Mouse (Mus musculus) liver, embryonic 13.5 days (tissue): ENCODE measurements around the gene 6330409D20Rik. TPM values are rescaled to one million over a fixed set of nuclear protein-coding genes. Genes with fewer than 3 reads are reported as not detected.

ENCODE experiments used
- ATAC-seq: fragments of 200-750 bp; cut with Nextera tagmentation; 2 replicates; pipeline ENCODE4 v1.8.0; 2017; ENCODE audit warnings: low read depth, mild to moderate bottlenecking, moderate number of reproducible peaks, moderate library complexity
- DNase-seq: peaks from one replicate; pipeline ENCODE4 v3.0.0; 2022
- H3K27ac ChIP-seq: fragments of 300-500 bp; sonication (generic); 2 replicates; pipeline ENCODE4 v1.5.1; 2015; ENCODE audit warnings: moderate library complexity, mild to moderate bottlenecking, inconsistent platforms
- H3K27me3 ChIP-seq: fragments of 300-500 bp; sonication (generic); 2 replicates; pipeline ENCODE4 v1.6.1; 2015; ENCODE audit warnings: mild to moderate bottlenecking, inconsistent platforms
- H3K36me3 ChIP-seq: fragments of 300-500 bp; sonication (generic); 2 replicates; pipeline ENCODE4 v1.6.1; 2015; ENCODE audit warnings: mild to moderate bottlenecking, inconsistent platforms
- H3K4me1 ChIP-seq: fragments of 300-500 bp; sonication (generic); replicated peaks from 2 replicates; pipeline ENCODE4 v1.6.1; 2015; ENCODE audit warnings: inconsistent platforms
- H3K4me2 ChIP-seq: fragments of 300-500 bp; sonication (generic); 2 replicates; pipeline ENCODE4 v1.6.1; 2015; ENCODE audit warnings: inconsistent platforms, mild to moderate bottlenecking, moderate library complexity
- H3K4me3 ChIP-seq: fragments of 300-500 bp; sonication (generic); replicated peaks from 2 replicates; pipeline ENCODE4 v1.5.1; 2015; ENCODE audit warnings: mild to moderate bottlenecking, inconsistent platforms
- H3K9ac ChIP-seq: fragments of 300-500 bp; sonication (generic); 2 replicates; pipeline ENCODE4 v1.6.1; 2015; ENCODE audit warnings: mild to moderate bottlenecking, inconsistent platforms
- H3K9me3 ChIP-seq: fragments of 300-500 bp; sonication (generic); replicated peaks from 2 replicates; pipeline ENCODE4 v1.6.1; 2016; ENCODE audit warnings: inconsistent platforms
- WGBS: fragments of 180-500 bp; shearing (Covaris S2); methylation state at CpG from one replicate; pipeline ENCODE4 v1.1.7; 2015; ENCODE audit not compliant: insufficient replicate concordance; 5-methylcytosine and 5-hydroxymethylcytosine counted together
- polyA plus RNA-seq: library from polyadenylated mRNA; unstranded; fragments of >200 nt; fragmentation: Nextera tagmentation; extraction: Ambion mirVana; gene quantifications from 2 replicates; pipeline ENCODE4 v1.2.1, GENCODE M21; 2015

Gene 6330409D20Rik
- polyA plus RNA-seq, 1 experiment from 2014 or later: not detected

DNA sequence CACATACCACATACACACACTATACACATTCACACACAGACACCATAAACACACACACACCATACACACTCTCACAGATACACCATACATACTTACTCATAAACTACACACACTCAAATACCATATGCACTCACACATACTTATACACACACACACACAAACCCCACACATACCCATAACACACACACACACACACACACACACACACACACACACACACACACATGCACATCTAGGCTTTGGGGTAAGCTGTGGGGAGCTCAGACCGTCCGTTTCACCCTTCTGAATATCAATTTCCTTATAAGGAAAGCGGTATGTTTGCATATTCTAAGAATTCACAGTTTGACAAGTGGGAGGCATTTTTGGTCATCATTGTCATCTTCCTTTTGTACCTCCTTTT, 18.2 kb downstream of the 6330409D20Rik start:
- ATAC-seq: no peak
- DNase-seq: no peak
- H3K4me2 ChIP-seq: peak overlapping the region; percentile 37
- no peak overlapping the region for H3K27ac ChIP-seq
- no peaks in the 10 kb centered on the region for H3K9me3 ChIP-seq
- no peaks in the 10 kb centered on the region for H3K36me3 ChIP-seq
- no peak overlapping the region for H3K4me3 ChIP-seq
- no peak overlapping the region for H3K9ac ChIP-seq
- peaks cover 26% of the 10 kb centered on the region for H3K4me1 ChIP-seq
- WGBS: 44% methylated on average over 3 of the region's 3 CpGs
- H3K27me3 ChIP-seq: no peaks in the 10 kb centered on the region

DNA sequence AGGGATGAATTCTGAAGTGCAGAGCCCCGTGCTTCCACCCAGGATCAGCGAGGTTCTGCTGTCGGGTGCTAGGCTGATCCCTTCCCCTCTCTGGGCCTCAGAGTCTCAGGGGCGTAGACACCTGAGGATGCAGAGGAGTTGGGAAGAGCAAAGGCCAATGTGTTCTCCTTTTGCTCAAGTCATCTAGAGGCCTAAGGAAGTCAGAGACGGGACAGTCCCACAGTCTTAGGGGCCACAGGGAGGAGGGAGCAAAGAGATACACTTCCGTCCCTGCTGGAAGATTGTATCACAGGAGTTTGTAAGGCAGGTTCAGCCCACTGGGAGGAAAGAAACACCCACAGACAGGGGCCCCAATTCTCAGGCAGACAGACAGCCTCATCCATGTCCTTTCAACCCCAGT, 18.8 kb downstream of the 6330409D20Rik start:
- no peaks in the 10 kb centered on the region for H3K9me3 ChIP-seq
- ATAC-seq (no peak), DNase-seq (no peak)
- peaks cover 21% of the 10 kb centered on the region for H3K4me1 ChIP-seq
- no peaks in the 10 kb centered on the region for H3K27me3 ChIP-seq
- no peaks in the 10 kb centered on the region for H3K36me3 ChIP-seq
- 18% methylated on average over 6 of the region's 6 CpGs for WGBS
- H3K4me3 ChIP-seq: peak overlapping the region; percentile 39
- H3K9ac ChIP-seq: no peak overlapping the region
- peak overlapping the region; percentile 37 for H3K4me2 ChIP-seq
- no peak overlapping the region for H3K27ac ChIP-seq

DNA sequence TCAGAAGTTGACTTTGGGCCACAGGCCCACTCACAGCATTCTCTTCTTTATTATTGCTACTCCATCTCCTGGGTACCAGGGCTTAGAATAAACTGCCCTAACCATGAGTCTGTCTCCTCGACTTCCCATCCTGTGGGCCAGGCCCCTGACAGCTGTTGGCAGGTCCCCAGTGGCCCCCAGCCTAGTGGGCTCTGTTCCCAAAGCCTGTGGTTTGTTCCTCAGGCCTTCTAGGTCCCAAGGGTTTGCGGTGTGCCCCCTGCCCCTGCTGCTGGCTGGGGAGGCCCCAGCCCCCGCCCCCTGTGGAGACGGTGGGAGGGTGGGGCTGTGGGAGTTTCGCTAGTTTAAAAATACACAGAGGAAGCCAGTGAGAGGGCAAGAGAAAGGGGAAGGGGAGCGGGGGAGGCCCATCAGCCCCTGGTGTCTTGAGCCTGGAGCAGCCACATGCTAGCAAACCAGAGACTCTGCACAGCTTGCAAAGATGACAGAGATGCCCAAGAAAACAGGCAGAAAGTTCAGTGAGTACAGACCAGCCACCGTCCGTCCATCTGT, 20.1 kb downstream of the 6330409D20Rik start, which contains the start of gene Sh2d3c:
Sh2d3c (plus strand) TSS at position 375 of the 549 bp plus-strand sequence.
- H3K4me2 ChIP-seq: peak within 1 kb of the TSS; percentile 37
- H3K4me3 ChIP-seq: peak within 1 kb of the TSS; percentile 39
- H3K27me3 ChIP-seq: no peaks in the 10 kb centered on the region
- H3K36me3 ChIP-seq: no peaks in the 10 kb centered on the region
- H3K4me1 ChIP-seq: peaks cover 19% of the 10 kb centered on the region
- H3K9me3 ChIP-seq: no peaks in the 10 kb centered on the region
- DNase-seq (peak; percentile 24), ATAC-seq (0 out of 2 replicates have a peak, but pooled peaks have one; percentile 37)
- WGBS: 14% methylated on average over 8 of the region's 8 CpGs
- H3K27ac ChIP-seq: peak within 1 kb of the TSS; percentile 53
- H3K9ac ChIP-seq: peak within 1 kb of the TSS; percentile 43

DNA sequence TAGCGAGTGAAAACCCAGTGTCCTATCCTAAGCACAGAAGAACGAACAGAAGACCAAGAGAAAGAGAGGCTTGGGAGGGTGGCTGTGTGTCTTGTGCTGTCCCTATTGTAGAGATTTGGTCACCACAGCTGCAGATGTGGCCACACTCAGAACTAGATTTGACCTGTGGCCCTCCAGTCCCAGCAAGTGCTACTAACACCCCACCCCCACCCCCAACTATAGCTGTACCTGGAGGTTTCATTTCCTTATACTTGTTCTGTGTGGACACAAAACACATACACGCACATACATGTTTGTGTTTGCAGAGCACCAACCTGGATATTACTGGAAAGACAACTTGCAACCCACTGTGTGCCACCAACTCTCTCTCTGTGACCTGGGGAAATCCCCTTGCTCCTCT, 20.8 kb downstream of the 6330409D20Rik start:
- no peak overlapping the region for H3K9ac ChIP-seq
- H3K4me1 ChIP-seq: peaks cover 22% of the 10 kb centered on the region
- H3K4me3 ChIP-seq: no peak overlapping the region
- no peaks in the 10 kb centered on the region for H3K36me3 ChIP-seq
- 81% methylated on average over 3 of the region's 3 CpGs for WGBS
- H3K4me2 ChIP-seq: no peak overlapping the region
- no peak for ATAC-seq
- no peak overlapping the region for H3K27ac ChIP-seq
- DNase-seq: no peak
- H3K9me3 ChIP-seq: no peaks in the 10 kb centered on the region
- H3K27me3 ChIP-seq: no peaks in the 10 kb centered on the region

DNA sequence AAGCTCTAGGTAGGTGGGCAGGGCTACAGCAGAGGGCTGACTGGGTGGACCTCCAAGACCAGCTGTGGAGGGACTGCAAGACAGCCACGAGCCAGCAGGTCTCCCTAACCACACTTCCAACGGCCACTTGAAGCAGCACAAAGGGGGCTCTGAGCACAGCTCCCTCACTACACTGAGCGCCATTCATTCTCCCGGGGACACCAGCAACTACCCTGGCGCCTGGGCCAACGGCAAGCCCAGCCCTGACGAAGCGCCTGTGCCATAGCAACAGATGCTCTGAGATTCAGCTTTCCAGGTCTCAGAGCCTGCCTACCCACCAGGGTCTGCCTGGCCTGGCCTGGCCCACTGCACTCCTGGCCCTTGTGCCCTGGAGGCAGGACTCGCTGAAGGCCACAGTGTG, 22.1 kb downstream of the 6330409D20Rik start:
- peaks cover 35% of the 10 kb centered on the region for H3K4me1 ChIP-seq
- no peak overlapping the region for H3K27ac ChIP-seq
- H3K36me3 ChIP-seq: no peaks in the 10 kb centered on the region
- no peak overlapping the region for H3K4me3 ChIP-seq
- WGBS: 48% methylated on average over 9 of the region's 9 CpGs
- no peak overlapping the region for H3K9ac ChIP-seq
- H3K9me3 ChIP-seq: no peaks in the 10 kb centered on the region
- no peaks in the 10 kb centered on the region for H3K27me3 ChIP-seq
- H3K4me2 ChIP-seq: no peak overlapping the region
- ATAC-seq (no peak), DNase-seq (no peak)

DNA sequence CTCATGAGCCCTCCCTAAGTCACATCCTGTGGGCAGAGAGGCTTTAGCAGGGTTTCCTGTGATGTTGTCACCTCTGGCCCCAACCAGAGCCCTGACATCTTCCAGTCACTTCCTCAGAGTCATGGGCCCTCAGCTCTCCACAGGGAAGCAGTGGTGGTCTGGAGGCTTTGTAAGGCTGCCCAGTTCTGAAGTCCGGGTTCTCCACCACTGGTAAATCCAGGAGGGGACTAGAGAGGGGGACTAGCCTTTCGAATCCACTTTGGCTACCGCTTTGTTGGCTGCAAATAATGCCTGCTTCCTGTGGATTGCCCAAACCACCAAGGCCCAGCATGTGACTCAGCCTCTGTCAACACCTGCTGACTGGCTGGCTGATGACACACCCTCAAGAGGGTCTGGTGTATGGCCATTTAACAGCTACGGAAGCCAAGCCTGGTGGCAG, 25.8 kb downstream of the 6330409D20Rik start:
- H3K4me2 ChIP-seq: 0 out of 2 replicates have a peak overlapping the region, but pooled peaks have one; percentile 21
- no peaks in the 10 kb centered on the region for H3K27me3 ChIP-seq
- H3K4me1 ChIP-seq: peaks cover 42% of the 10 kb centered on the region
- DNase-seq: peak; percentile 27
- ATAC-seq: no peak
- H3K4me3 ChIP-seq: no peak overlapping the region; the same call in 1 of the 2 replicates
- H3K36me3 ChIP-seq: peaks cover 16% of the 10 kb centered on the region
- peak overlapping the region; percentile 91 for H3K27ac ChIP-seq
- H3K9me3 ChIP-seq: no peaks in the 10 kb centered on the region
- H3K9ac ChIP-seq: 0 out of 2 replicates have a peak overlapping the region, but pooled peaks have one; percentile 23
- WGBS: 14% methylated on average over 4 of the region's 4 CpGs

DNA sequence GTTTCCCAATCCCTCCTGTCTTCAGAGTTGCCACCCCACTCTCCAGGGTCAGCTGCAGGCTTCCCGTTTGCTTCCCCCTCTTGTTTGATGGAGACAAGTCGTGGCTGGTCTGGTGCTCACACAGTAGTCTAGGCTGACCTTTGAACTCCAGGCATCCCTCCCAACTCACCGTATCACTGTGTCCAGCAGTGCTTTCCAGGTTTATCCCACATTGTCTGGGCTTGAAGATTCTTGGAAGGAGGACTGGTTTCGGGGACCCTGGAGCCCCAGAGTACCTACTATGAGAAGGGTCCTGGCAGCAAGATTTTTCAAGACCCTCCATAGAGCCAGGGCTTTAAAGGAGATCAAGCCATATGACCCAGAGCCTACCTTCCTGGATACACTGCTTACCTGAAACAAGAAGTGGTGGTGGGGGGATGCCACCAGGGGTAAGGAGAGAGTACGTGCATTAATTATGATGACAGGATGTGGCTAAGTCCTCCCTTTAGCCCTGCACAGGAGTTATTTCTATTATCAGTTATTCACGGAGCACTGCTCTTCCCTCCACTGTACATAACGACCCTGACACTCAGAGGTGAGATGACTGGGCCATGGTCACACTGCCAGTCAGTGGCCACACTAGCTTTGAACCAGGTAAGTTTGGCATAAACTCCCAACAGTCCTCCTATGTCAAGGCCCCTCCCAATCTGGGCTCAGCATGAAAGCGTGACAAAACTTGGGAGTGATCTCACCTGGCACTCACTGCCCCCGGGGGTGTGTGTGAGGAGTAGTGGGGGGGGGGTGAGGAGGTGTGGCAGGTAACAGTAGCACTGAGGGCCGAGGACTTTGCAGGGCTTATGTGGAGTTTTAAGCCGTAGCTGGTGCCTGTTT, 26.5 kb downstream of the 6330409D20Rik start:
- DNase-seq (no peak), ATAC-seq (no peak)
- Histone ChIP-seq H3K4me3 (peak overlapping the region; percentile 93; the same call in 1 of the 2 replicates), H3K9me3 (no peaks in the 10 kb centered on the region), H3K27ac (peak overlapping the region; percentile 91), H3K36me3 (peaks cover 23% of the 10 kb centered on the region), H3K9ac (peak overlapping the region; percentile 90), H3K27me3 (no peaks in the 10 kb centered on the region), H3K4me2 (peak overlapping the region; percentile 89), H3K4me1 (peaks cover 46% of the 10 kb centered on the region)
- 33% methylated on average over 11 of the region's 11 CpGs for WGBS

DNA sequence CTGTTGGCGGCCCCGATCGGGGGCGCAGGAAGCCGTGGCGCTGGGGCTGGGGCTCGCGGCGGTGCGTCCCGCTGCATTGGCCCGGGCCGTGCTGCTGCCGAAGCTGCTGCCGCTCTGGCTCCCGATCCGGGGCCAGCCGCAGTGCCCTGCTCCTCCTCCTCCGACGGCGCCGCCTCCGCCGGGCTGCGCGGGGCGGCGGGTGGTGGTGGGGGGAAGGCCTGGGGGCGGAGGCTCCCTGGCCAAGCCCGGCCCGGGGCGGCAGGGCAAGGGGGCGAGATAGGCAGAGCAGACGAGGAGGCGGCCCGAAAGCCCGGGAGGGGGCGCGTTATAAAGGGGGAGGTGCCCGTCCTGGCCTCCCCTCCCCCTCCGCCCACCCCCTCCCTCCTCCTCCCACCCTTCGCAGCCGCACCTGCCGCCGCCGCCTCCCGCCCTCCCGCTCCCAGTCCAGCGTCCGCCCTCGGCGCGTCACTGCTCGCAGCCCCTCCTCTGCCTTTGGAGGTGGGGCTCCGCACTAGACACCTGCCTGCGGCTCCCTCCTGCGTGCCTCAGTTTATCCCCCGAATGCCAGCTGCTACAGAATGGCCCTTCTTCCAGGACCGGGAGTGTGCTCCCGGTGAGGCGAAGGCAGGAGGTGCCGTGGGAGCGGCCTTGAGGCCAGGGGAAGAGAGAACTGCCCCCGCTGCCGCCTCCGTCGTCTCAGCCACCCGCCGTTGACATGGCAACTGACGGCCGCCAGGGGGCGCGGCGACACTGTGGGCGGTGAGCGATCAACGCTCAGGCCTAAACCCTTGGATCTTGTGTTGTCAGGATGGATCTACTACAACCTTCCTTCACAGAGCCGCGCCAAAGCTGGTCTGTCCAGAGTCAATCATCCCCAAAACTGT, 27.6 kb downstream of the 6330409D20Rik start, which contains the start of gene Cdk9:
Cdk9 (minus strand) TSS at position 143 of the 884 bp plus-strand sequence.
- WGBS: under 1% methylated on average over 58 of the region's 79 CpGs
- peak within 1 kb of the TSS; percentile 90 for H3K9ac ChIP-seq
- peak within 1 kb of the TSS; percentile 91 for H3K27ac ChIP-seq
- no peaks in the 10 kb centered on the region for H3K9me3 ChIP-seq
- ATAC-seq (peak; percentile 82), DNase-seq (peak; percentile 86)
- H3K27me3 ChIP-seq: no peaks in the 10 kb centered on the region
- peak within 1 kb of the TSS; percentile 93 for H3K4me3 ChIP-seq
- H3K36me3 ChIP-seq: peaks cover 35% of the 10 kb centered on the region
- H3K4me1 ChIP-seq: peaks cover 53% of the 10 kb centered on the region
- H3K4me2 ChIP-seq: peak within 1 kb of the TSS; percentile 89

DNA sequence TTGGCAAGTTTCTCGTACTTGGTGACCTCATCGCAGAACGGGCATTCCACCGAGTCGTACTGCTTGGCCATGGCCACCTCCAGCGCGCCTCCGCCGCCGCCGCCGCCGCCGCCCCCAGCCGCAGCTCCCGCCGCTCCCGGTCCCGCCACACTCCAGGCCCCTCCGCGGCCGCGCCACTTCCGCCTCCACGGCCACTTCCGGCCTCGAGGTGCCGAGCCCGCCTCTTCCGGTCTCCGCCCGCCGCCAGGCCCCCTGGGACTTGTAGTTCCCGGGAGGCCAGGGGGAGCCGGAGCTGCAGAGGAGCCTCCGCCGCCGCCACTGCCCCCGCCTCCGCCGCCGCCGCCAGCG, 28.3 kb downstream of the 6330409D20Rik start:
- no peaks in the 10 kb centered on the region for H3K27me3 ChIP-seq
- H3K4me1 ChIP-seq: peaks cover 53% of the 10 kb centered on the region
- H3K27ac ChIP-seq: peak overlapping the region; percentile 91
- WGBS: under 1% methylated on average over 43 of the region's 44 CpGs
- no peaks in the 10 kb centered on the region for H3K9me3 ChIP-seq
- H3K4me3 ChIP-seq: peak overlapping the region; percentile 93
- peak overlapping the region; percentile 90 for H3K9ac ChIP-seq
- H3K4me2 ChIP-seq: peak overlapping the region; percentile 89
- DNase-seq (peak; percentile 92), ATAC-seq (peak; percentile 86)
- peaks cover 41% of the 10 kb centered on the region for H3K36me3 ChIP-seq

DNA sequence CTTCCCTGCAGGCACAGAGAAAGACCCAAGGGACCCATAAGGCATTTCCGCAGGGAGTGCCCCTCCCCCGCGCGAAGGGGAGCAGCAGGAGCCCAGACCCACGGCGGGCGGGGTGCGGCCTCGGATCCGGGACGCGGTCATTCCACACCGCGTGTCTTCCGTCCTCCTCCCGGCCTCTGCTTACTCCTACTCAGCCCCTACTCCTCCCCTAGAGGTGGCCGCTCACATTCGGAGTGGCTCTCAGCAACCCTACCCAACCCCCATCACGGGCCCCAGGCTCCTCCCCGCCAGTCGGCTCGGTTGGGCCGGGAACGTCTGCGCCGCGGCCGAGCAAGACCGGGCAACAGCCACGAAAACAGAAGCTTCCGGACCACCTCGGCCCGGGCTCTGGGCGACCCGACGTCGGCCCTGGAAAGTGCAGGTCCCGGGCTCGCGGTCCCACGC, 28.7 kb downstream of the 6330409D20Rik start:
- peak; percentile 77 for DNase-seq
- Histone ChIP-seq H3K4me3 (peak overlapping the region; percentile 93), H3K36me3 (peaks cover 45% of the 10 kb centered on the region), H3K27me3 (no peaks in the 10 kb centered on the region), H3K4me1 (peaks cover 53% of the 10 kb centered on the region), H3K9ac (peak overlapping the region; percentile 90), H3K4me2 (peak overlapping the region; percentile 89), H3K9me3 (no peaks in the 10 kb centered on the region), H3K27ac (peak overlapping the region; percentile 91)
- ATAC-seq: peak; percentile 74
- WGBS: under 1% methylated on average over 41 of the region's 41 CpGs
